Mouse (Mus musculus) brain, embryonic 14.5 days (tissue): Measurements from ENCODE around the gene Lin54. TPM values are rescaled to one million over a fixed set of nuclear protein-coding genes. Genes with fewer than 3 reads are reported as not detected.

Experiments used
- DNase-seq: peaks from one replicate; pipeline ENCODE4 v3.0.0-alpha.2; 2011; ENCODE audit warnings: low read depth
- CTCF ChIP-seq: fragments of 200-500 bp; IDR thresholded peaks from 2 replicates; pipeline ENCODE4 v1.5.1; 2012; ENCODE audit warnings: inconsistent platforms, mild to moderate bottlenecking, moderate library complexity, borderline replicate concordance; ENCODE audit not compliant: insufficient read depth, insufficient read length; ENCODE audit errors: extremely low read depth
- POLR2A ChIP-seq: fragments of 200-500 bp; IDR thresholded peaks from 2 replicates; pipeline ENCODE4 v1.6.1; 2012; ENCODE audit warnings: mild to moderate bottlenecking, inconsistent platforms, borderline replicate concordance; ENCODE audit not compliant: poor library complexity, insufficient read depth, insufficient read length, severe bottlenecking; ENCODE audit errors: extremely low read depth
- polyA plus RNA-seq: library from polyadenylated mRNA; depleted of rRNA; stranded (reverse); fragments of >200 nt; gene quantifications from 2 replicates; pipeline ENCODE4 v1.2.3, GENCODE M21; 2012; rRNA removed

Lin54 gene
- polyA plus RNA-seq, 1 experiment: 9.4 TPM

DNA sequence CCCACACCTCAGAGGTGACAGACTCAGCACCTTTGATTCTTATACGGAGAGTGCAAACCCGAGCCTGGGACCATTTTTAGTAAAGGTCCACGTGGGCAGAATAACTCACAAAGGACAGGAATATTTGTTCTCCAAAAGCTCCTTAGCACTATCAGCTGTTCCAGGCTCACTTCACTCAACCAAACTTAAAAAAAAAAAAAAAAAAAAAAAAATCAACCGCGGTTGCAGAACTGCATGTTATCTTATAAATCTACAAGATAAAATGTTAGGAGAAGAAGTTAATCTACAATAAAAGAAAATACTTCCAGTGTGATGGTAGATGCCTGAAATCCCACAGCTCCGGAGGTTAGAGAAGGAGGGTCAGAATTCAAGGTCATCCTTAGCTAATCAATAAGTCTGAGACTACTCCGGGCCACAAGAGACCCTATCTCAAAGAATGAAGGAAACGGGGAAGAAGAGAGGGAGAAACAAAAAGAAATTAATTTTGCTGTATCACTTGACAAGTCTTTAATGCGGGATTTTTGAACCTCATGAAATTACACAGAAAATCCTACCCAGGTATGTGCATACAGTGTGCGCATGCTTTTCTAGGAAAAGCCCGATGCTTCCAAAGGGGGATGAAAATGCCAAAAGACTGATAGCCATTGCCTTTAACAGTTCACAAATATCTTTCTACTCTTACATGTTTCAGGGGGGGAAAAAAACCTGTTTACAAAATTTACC, 85.8 kb downstream of the Lin54 start:
- DNase-seq: no peak

GRCm38 (mm10) chr5:100412886-100413285, 87.6 kb downstream of the Lin54 start:
- DNase-seq: no peak
- TF ChIP-seq POLR2A: no peak
- TF ChIP-seq CTCF: no peak

More for the DNA sequence above, 85.8 kb downstream of the Lin54 start:
- no peak for TF ChIP-seq POLR2A

DNA sequence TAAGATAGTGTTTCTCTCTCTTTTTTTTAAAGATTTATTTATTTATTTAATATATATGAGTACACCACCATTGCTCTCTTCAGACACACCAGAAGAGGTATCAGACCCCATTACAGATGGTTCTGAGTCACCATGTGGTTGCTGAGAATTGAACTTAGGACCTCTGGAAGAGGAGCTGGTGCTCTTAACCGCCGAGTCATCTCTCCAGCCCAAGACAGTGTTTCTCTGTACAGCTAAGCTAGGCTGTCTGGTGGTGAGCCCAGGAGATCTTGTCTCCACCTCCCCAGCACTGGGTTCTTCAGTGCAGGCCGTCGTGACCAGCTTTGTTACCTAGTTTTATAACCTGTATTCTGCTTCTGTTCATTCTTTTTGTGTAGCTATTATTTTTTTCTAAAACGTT, 90.2 kb downstream of the Lin54 start:
- TF ChIP-seq CTCF: no peak
- no peak for TF ChIP-seq POLR2A
- no peak for DNase-seq

DNA sequence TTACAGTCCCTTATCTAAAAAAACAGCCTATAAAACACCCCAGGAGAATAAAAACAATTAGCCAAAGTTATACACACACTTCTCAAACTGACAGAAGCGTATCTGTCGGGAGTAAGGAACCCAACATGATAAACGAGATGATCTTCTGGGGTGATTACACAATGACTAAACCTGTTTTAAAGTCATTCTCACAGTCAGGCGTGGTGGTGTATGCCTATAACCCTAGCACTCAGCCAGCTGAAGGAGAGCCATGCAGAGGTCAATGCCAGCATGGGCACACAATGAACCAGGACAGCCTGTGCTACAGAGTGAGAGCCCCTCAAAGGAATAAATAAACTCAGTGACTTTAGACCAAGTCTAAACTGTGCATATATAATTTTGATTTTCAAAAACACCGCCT, 92.0 kb downstream of the Lin54 start:
- DNase-seq: no peak
- TF ChIP-seq POLR2A (no peak), CTCF (no peak)

GRCm38 (mm10) chr5:100396753-100397152, 103.7 kb downstream of the Lin54 start:
- no peak for TF ChIP-seq POLR2A
- no peak for TF ChIP-seq CTCF
- DNase-seq: no peak

- TF ChIP-seq CTCF (no peak), POLR2A (no peak)
- no peak for DNase-seq
These were observed 106.8 kb downstream of the Lin54 start for GRCm38 (mm10) chr5:100393681-100394080.

GRCm38 (mm10) chr5:100392436-100392955, 107.9 kb downstream of the Lin54 start:
- TF ChIP-seq CTCF: no peak
- no peak for TF ChIP-seq POLR2A
- no peak for DNase-seq

Other genes starting within 250 kb of the Lin54 start
- 149 and 171 TPM in 2 replicates for gene Sec31a, start 84.4 kb downstream of the Lin54 start, polyA plus RNA-seq
- 72.4 and 87.0 TPM in 2 replicates for gene Cops4, start 17.7 kb upstream of the Lin54 start, polyA plus RNA-seq
- 1.6 and 2.3 TPM in 2 replicates for gene Plac8, start 71.6 kb upstream of the Lin54 start, polyA plus RNA-seq
- gene Coq2, start 174.5 kb upstream of the Lin54 start, polyA plus RNA-seq: 66.9 and 87.9 TPM in 2 replicates
- 0.45 and 0.53 TPM in 2 replicates for gene Hpse, start 219.1 kb upstream of the Lin54 start, polyA plus RNA-seq